Mouse (Mus musculus): Measurements from ENCODE around the gene Armc7. TPM values are rescaled to one million over a fixed set of nuclear protein-coding genes. Genes with fewer than 3 reads are reported as not detected.
"Not testable (repeated sequence)": the region's sequence is repeated elsewhere in the genome, so short reads cannot be mapped to it uniquely, and the experiment has no call there.

Armc7 gene
- polyA plus RNA-seq, 1 experiment from 2014 or later: 6.9 TPM

GRCm38 (mm10) chr11:115513271-115514237 lies 38.1 kb downstream of the Armc7 start:
- under 1% methylated on average over 57 of the region's 57 CpGs for WGBS
- ATAC-seq (ENCODE audit: extremely low read depth, insufficient number of reproducible peaks, low FRiP score, low TSS enrichment): peak; percentile 48; the same call in 1 of the 2 replicates
- H3K4me1 ChIP-seq: peaks cover 47% of the 10 kb centered on the region

GRCm38 (mm10) chr11:115514238-115514663 lies 38.8 kb downstream of the Armc7 start, which contains the start of gene Jpt1:
TSS of gene Jpt1 (minus strand) at chr11:115514387.
- 1% methylated on average over 24 of the region's 24 CpGs for WGBS
- peak within 1 kb of the TSS; percentile 99 for H3K9ac ChIP-seq
- peaks cover 46% of the 10 kb centered on the region for H3K4me1 ChIP-seq
- peak within 1 kb of the TSS; percentile 83 for H3K4me2 ChIP-seq
- H3K4me3 ChIP-seq: peak within 1 kb of the TSS; percentile 99
- no peaks in the 10 kb centered on the region for H3K27me3 ChIP-seq (replicated peaks)
- peak; percentile 90 for ATAC-seq (ENCODE audit: extremely low read depth, insufficient number of reproducible peaks, low FRiP score, low TSS enrichment)
- no peaks in the 10 kb centered on the region for H3K36me3 ChIP-seq
- H3K9me3 ChIP-seq: no peaks in the 10 kb centered on the region
- peak within 1 kb of the TSS; percentile 91 for H3K27ac ChIP-seq (replicated peaks)

More at GRCm38 (mm10) chr11:115513271-115514237, 38.1 kb downstream of the Armc7 start:
- Histone ChIP-seq H3K4me2 (peak overlapping the region; percentile 83), H3K4me3 (peak overlapping the region; percentile 99), H3K9me3 (no peaks in the 10 kb centered on the region), H3K9ac (peak overlapping the region; percentile 99), H3K27ac (replicated peaks) (peak overlapping the region; percentile 91), H3K27me3 (replicated peaks) (no peaks in the 10 kb centered on the region), H3K36me3 (no peaks in the 10 kb centered on the region)

- no peak overlapping the region for H3K27ac ChIP-seq (replicated peaks)
- no peak for ATAC-seq (ENCODE audit: extremely low read depth, insufficient number of reproducible peaks, low FRiP score, low TSS enrichment)
Measured at GRCm38 (mm10) chr11:115515021-115515420, 39.6 kb downstream of the Armc7 start.

GRCm38 (mm10) chr11:115516942-115517341 lies 41.5 kb downstream of the Armc7 start:
- Histone ChIP-seq H3K9ac (no peak overlapping the region), H3K4me2 (no peak overlapping the region), H3K9me3 (no peaks in the 10 kb centered on the region), H3K4me1 (peaks cover 37% of the 10 kb centered on the region), H3K27me3 (replicated peaks) (no peaks in the 10 kb centered on the region), H3K4me3 (no peak overlapping the region), H3K27ac (replicated peaks) (no peak overlapping the region), H3K36me3 (peaks cover 5% of the 10 kb centered on the region)
- no peak for ATAC-seq (ENCODE audit: extremely low read depth, insufficient number of reproducible peaks, low FRiP score, low TSS enrichment)
- WGBS: 70% methylated on average over 5 of the region's 5 CpGs

More at GRCm38 (mm10) chr11:115515021-115515420, 39.6 kb downstream of the Armc7 start:
- Histone ChIP-seq H3K27me3 (replicated peaks) (no peaks in the 10 kb centered on the region), H3K4me3 (no peak overlapping the region), H3K4me1 (peaks cover 45% of the 10 kb centered on the region), H3K36me3 (no peaks in the 10 kb centered on the region), H3K4me2 (peak overlapping the region; percentile 83), H3K9ac (no peak overlapping the region), H3K9me3 (no peaks in the 10 kb centered on the region)
- 67% methylated on average over 6 of the region's 6 CpGs for WGBS

GRCm38 (mm10) chr11:115518693-115519092 lies 43.2 kb downstream of the Armc7 start:
- Histone ChIP-seq H3K4me2 (no peak overlapping the region), H3K9ac (0 out of 2 replicates have a peak overlapping the region, but pooled peaks have one; percentile 1), H3K36me3 (peaks cover 18% of the 10 kb centered on the region), H3K4me1 (peaks cover 26% of the 10 kb centered on the region), H3K9me3 (no peaks in the 10 kb centered on the region), H3K27me3 (replicated peaks) (no peaks in the 10 kb centered on the region), H3K4me3 (no peak overlapping the region), H3K27ac (replicated peaks) (peak overlapping the region; percentile 45; the same call in 1 of the 2 replicates)
- 49% methylated on average over 9 of the region's 9 CpGs for WGBS
- ATAC-seq (ENCODE audit: extremely low read depth, insufficient number of reproducible peaks, low FRiP score, low TSS enrichment): no peak

- no peak overlapping the region for H3K4me2 ChIP-seq
- peaks cover 26% of the 10 kb centered on the region for H3K4me1 ChIP-seq
- ATAC-seq (ENCODE audit: extremely low read depth, insufficient number of reproducible peaks, low FRiP score, low TSS enrichment): no peak
- H3K27ac ChIP-seq (replicated peaks): peak overlapping the region; percentile 65
- no peaks in the 10 kb centered on the region for H3K27me3 ChIP-seq (replicated peaks)
- 74% methylated on average over 3 of the region's 3 CpGs for WGBS
- H3K36me3 ChIP-seq: peaks cover 26% of the 10 kb centered on the region
- no peak overlapping the region for H3K4me3 ChIP-seq
- H3K9me3 ChIP-seq: no peaks in the 10 kb centered on the region
- H3K9ac ChIP-seq: no peak overlapping the region
Measured at GRCm38 (mm10) chr11:115519581-115519980, 44.1 kb downstream of the Armc7 start.

GRCm38 (mm10) chr11:115520218-115520617 lies 44.8 kb downstream of the Armc7 start:
- H3K27ac ChIP-seq (replicated peaks): peak overlapping the region; percentile 80
- H3K36me3 ChIP-seq: peaks cover 33% of the 10 kb centered on the region
- peak overlapping the region; percentile 60 for H3K9ac ChIP-seq
- ATAC-seq (ENCODE audit: extremely low read depth, insufficient number of reproducible peaks, low FRiP score, low TSS enrichment): no peak
- no peaks in the 10 kb centered on the region for H3K9me3 ChIP-seq
- H3K4me2 ChIP-seq: 0 out of 2 replicates have a peak overlapping the region, but pooled peaks have one; percentile 21
- no peaks in the 10 kb centered on the region for H3K27me3 ChIP-seq (replicated peaks)
- no peak overlapping the region for H3K4me3 ChIP-seq
- 73% methylated on average over 2 of the region's 2 CpGs for whole genome bisulfite sequencing
- H3K4me1 ChIP-seq: peaks cover 21% of the 10 kb centered on the region

- H3K27me3 ChIP-seq (replicated peaks): no peaks in the 10 kb centered on the region
- H3K36me3 ChIP-seq: peaks cover 41% of the 10 kb centered on the region
- no peak overlapping the region for H3K4me2 ChIP-seq
- 86% methylated on average over 4 of the region's 4 CpGs for WGBS
- H3K4me1 ChIP-seq: peaks cover 20% of the 10 kb centered on the region
- H3K27ac ChIP-seq (replicated peaks): peak overlapping the region; percentile 80
- H3K9me3 ChIP-seq: no peaks in the 10 kb centered on the region
- H3K4me3 ChIP-seq: no peak overlapping the region
- H3K9ac ChIP-seq: 0 out of 2 replicates have a peak overlapping the region, but pooled peaks have one; percentile 11
- no peak for ATAC-seq (ENCODE audit: extremely low read depth, insufficient number of reproducible peaks, low FRiP score, low TSS enrichment)
Measured at GRCm38 (mm10) chr11:115521080-115521479, 45.6 kb downstream of the Armc7 start.

- H3K9me3 ChIP-seq: no peaks in the 10 kb centered on the region
- peaks cover 20% of the 10 kb centered on the region for H3K4me1 ChIP-seq
- no peak overlapping the region for H3K27ac ChIP-seq (replicated peaks)
- H3K4me2 ChIP-seq: no peak overlapping the region
- H3K36me3 ChIP-seq: peaks cover 53% of the 10 kb centered on the region
- no peaks in the 10 kb centered on the region for H3K27me3 ChIP-seq (replicated peaks)
- H3K9ac ChIP-seq: no peak overlapping the region
- WGBS: 92% methylated on average over 2 of the region's 2 CpGs
- H3K4me3 ChIP-seq: no peak overlapping the region
- no peak for ATAC-seq (ENCODE audit: extremely low read depth, insufficient number of reproducible peaks, low FRiP score, low TSS enrichment)
Measured at GRCm38 (mm10) chr11:115522238-115522637, 46.8 kb downstream of the Armc7 start.

GRCm38 (mm10) chr11:115522703-115523102 lies 47.2 kb downstream of the Armc7 start:
- no peaks in the 10 kb centered on the region for H3K27me3 ChIP-seq (replicated peaks)
- WGBS: 76% methylated on average over 2 of the region's 2 CpGs
- H3K27ac ChIP-seq (replicated peaks): no peak overlapping the region
- H3K4me3 ChIP-seq: no peak overlapping the region
- no peak for ATAC-seq (ENCODE audit: extremely low read depth, insufficient number of reproducible peaks, low FRiP score, low TSS enrichment)
- H3K9ac ChIP-seq: no peak overlapping the region
- H3K36me3 ChIP-seq: peaks cover 58% of the 10 kb centered on the region
- no peaks in the 10 kb centered on the region for H3K9me3 ChIP-seq
- no peak overlapping the region for H3K4me2 ChIP-seq
- peaks cover 20% of the 10 kb centered on the region for H3K4me1 ChIP-seq

GRCm38 (mm10) chr11:115526446-115526845 lies 51.0 kb downstream of the Armc7 start:
- H3K27ac ChIP-seq (replicated peaks); H3K4me2 ChIP-seq; H3K4me1 ChIP-seq; H3K9me3 ChIP-seq; H3K27me3 ChIP-seq (replicated peaks); H3K4me3 ChIP-seq; H3K9ac ChIP-seq; ATAC-seq (ENCODE audit: extremely low read depth, insufficient number of reproducible peaks, low FRiP score, low TSS enrichment): not testable (repeated sequence)
- peaks cover 93% of the 10 kb centered on the region for H3K36me3 ChIP-seq
- 83% methylated on average over 3 of the region's 3 CpGs for WGBS
